Mouse (Mus musculus) kidney, postnatal 4 days (tissue): ENCODE measurements around the gene B830017H08Rik.
A peak's percentile ranks its signal among the peaks of the same experiment; 100 is the strongest.

Experiments
- DNase-seq, 2 experiments: peaks; one replicate each; pipeline ENCODE4 v3.0.0; 2021; ENCODE audit warnings: mixed read lengths in 2 of 2

The B830017H08Rik gene

DNA sequence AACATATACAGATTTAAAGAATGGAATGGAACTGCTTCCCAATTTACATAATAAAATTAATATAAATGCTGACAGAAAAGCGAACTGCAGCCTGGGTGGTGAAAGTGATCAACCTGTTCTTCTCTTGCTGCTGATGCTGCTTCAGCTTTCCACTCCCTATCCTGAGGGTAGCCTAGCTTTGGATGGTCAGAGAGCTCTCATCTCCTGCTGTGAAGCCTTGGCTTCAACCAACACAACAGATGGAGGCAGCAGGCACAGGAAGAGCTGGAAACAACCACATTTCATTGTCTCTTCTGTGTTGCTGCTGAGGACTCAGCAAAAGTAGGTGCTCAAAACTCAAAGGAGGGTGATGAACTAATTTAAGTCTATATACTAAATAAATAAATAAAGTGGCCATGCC lies 18.9 kb downstream of the B830017H08Rik start:
- no peak for DNase-seq

DNA sequence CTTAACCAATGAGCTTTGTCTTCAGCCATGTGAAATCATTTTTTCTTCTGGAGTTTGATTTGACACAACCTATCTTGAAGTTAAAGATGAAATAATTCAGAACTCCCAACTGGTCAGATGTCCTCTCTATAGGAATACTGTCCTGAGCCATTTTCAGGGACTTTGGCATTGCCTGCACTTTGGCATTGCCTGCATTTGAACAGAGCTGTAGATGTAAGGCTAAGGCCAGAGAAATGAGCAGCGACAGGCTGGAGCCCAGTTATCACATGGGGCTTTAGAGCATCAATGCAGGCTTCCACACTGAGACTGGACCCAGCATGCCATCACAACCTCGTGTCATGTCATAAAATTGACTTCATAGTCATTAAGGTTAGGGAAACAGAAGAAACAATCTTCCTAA lies 20.3 kb downstream of the B830017H08Rik start:
- DNase-seq = no peak

DNA sequence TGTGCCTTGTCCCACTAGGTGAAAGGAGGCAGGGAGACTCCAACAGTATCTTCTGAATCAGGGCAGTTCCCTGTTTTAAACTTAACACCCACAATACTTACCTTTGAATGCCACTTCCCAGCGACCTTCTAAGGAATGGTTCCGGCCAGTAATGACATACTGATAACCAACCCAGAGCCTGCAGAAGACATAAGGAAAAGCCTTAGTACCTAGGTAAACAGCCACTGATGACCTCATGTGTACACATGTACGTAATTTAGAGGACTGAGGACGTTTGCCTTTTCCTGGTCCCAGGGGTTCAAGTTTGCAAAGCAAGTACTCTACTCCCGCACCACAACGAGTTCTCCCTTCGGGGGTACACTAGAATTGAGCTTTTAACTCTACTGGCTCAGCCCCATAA lies 24.2 kb downstream of the B830017H08Rik start:
- no peak for DNase-seq

DNA sequence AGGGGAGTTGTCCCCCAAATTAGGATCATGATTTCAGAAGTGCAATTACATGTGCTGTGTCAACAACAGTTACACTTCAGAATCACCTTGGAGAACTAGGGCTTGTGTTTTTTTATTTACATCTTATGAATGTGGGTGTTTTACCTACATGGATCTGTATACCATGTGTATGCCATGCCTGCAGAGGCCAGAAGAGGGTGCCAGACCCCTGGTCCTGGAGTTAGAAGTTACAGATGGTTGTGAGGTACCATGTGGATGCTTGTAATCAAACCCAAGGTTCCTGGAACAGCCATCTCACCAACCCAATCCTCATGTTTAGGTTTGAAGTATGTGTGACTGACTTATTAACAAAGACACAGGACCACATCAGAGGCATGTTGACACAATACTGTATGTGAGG lies 25.7 kb downstream of the B830017H08Rik start:
- peak; percentile 51 to 60 for DNase-seq

DNA sequence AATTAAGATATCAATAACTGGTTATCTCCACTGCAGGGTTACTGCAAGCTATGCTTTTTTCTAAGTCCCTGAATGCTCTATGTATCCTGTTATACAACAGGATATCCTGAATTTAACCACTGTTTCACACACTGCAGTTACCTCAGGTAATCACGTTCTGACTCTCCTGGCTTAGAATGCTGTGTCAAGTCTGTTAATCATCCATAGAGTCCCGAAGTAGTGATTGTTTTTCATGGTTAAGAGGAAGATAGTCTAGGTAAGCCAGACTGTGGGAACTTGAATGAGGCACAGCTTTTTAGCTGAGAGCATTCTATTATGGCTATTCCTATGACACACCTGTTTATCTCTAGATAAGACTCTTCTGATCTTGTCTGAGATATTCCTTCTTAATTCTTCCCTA lies 32.4 kb downstream of the B830017H08Rik start:
- DNase-seq = no peak

DNA sequence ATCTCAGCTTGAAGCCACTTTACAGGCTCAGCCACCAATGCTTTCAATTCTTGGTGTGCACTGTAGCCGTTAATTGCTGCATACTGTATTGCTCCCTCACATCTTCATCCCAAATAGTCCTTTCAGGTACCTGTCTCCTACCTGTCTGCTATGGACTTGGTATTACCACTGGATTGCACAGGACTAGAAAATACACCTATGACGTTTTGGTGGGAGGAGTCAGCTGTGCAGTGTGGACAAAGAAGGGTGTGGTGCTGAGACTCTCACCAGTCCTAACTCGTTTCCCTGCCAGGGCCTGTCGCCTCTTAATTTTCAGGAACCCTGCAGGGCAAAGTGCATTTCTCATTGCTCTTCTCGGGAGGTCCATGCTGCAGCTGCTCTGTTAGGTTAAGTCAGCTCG lies 32.8 kb downstream of the B830017H08Rik start:
- peak in 1 of 2 experiments; percentile 9 for DNase-seq

DNA sequence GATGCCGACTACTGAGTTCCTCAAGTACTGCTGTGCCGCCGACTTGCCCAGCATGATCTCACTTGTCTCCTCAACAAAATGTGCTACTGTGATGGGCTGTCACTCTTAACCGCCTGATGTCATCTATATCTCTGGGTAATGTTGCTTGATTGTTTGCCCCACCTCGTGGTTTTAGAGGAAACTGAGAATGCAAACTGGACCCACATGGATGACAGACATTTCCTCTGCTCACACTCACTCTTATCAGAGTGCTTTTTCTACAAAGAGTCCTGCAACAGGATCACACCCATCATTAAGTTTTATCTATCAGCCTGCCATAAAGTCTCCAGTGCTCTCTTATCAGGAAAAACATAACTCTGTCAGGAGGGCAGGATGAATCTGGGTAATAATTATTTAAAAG lies 38.3 kb downstream of the B830017H08Rik start:
- DNase-seq = no peak

DNA sequence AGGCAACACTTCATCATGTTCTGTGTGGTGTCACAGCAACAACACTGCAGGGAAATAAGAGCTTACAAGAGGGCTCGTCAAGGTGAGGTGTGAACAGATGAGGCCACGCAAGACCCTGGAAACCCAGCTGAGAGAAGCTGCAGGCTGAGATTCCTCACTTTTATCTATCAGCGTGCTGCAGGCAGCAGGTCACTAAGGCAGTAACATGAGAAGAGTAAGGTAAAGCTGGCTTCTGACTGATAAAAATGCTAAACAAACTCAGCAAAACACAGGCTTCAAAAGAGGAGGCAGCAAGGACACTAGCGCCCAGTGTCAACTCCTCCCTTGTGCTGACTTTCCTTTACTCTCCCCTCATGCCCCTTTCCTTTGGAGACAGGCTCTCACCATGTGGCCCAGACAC lies 40.1 kb downstream of the B830017H08Rik start:
- no peak for DNase-seq

DNA sequence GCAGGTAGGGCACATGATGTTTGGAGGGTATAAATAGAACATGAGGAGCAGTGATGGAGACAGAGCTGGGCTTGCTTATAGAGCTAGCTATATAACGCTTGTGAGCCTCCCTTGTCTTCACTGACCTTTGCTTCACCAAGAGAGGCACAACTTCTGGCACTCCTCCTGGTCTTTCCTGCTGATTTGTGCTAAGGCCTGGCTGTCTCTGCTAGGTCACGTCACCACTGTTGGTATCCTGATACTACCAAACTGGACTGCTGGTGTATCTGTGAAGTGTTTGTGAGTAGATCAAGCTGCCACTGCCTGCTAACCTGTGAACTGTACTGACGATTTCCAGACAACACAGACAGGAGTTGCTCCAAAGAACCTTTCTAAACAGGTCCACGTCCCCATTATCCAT lies 42.3 kb downstream of the B830017H08Rik start:
- no peak for DNase-seq

DNA sequence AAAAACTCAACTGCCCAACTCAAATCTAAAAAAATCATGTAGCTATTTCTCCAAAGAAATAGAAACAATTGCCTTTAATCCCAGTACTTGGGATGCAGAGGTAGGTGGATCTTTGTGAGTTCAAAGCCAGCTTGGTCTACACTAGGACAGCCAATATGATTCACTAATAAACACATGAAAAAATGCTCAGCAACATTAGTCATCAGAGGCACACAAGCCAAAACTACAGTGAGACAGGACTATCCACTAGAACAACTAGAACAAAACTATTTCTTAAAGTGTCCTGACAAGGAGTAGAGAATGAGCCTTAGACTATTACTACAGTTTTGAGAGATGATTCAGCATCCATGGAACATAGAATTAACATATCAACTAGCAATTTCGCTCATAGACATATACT lies 43.2 kb downstream of the B830017H08Rik start:
- no peak for DNase-seq

DNA sequence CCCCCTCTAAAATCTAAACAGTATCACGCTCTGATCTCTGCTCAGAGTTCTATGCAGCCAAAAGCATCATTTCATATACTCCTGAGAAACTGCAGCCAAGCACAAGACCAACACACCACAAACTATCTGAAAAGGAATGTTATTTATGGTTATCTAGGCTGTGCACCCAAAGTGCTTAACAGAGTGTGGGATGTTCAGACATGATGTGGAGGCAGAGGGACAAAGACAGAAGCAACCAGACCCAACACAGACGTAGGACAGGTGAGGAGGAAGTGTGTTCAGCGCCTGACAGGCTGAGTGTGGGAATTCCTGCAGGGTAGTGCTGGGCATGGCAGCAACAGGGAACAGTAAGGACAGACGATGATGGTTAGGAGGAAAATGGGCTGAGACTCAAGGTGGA lies 46.6 kb downstream of the B830017H08Rik start:
- DNase-seq = no peak

DNA sequence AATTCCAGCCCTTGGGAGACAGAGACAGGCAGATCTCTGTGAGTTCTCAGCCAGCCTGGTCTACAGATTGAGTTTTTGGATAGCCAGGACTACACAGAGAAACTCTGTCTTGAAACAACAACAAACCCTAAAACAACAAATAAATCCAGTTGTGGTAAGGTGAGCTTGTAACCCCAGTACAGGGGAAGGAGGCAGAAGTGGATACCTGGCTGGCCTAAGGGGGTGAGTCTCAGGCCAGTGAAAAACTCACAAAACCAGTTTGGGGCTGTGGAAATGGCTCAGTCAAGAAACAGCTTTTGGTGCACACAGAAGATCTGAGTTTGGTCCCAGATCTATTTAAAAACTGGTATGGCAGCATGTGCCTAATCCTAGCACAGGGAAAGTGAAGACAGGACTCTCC lies 49.3 kb downstream of the B830017H08Rik start:
- no peak for DNase-seq

DNA sequence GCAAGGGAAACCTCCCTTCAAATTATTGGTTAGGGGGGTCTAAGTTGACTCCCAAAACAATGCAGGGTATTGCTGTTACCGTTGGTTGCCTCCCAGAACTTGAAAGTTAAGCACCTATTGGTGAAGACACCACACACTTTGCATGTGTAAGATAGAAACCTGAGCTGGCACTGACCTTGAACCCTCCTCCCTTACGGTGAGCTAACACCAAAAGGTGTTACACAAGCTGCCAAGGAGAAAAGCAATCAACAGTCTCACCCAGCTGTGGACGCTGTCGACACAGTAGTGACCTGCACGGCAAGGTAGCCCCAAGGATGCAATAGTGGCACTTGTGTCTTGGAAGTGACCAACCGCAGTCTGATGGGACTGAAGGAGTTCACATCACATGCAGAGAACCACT lies 51.2 kb downstream of the B830017H08Rik start:
- DNase-seq = no peak
